Mouse (Mus musculus) small intestine, adult 2 months (tissue): ENCODE results near the gene Ccdc191.

Source experiments
- CTCF ChIP-seq: fragments of 200-500 bp; IDR thresholded peaks from 2 replicates; pipeline ENCODE4 v1.5.1; 2012; ENCODE audit warnings: low read depth, mild to moderate bottlenecking, control low read depth, inconsistent platforms, low read length, moderate library complexity, mixed read lengths; ENCODE audit not compliant: insufficient replicate concordance, insufficient read length; ENCODE audit errors: extremely low read depth
- POLR2A ChIP-seq: fragments of 200-500 bp; IDR thresholded peaks from 2 replicates; pipeline ENCODE4 v1.6.1; 2012; ENCODE audit warnings: low read depth, mild to moderate bottlenecking, control low read depth, inconsistent platforms, low read length, moderate library complexity

DNA sequence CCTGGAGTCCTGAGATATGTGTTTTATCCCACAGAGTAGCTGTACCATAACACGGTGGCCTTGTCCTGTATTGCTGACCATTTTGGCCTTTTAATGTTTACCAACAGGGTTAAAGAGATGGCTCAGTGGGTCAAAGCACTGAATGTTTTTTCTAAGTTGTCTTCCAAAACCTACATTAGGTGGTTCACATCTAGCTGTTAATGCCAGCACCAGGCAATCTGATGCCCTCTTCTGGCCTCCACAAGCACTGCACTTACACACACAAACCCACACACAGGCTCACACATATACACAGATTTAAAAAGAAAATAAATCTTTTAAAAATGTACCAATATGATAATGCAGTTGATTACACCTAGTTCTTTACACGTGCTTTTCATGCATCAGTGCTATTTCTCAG lies 19.3 kb downstream of the Ccdc191 start:
- TF ChIP-seq CTCF (peak; percentile 41; the same call in 1 of the 2 replicates), POLR2A (no peak)
